Mouse (Mus musculus) liver (tissue): ENCODE measurements around the gene Rab5c.

Experiments used
- DNase-seq: peaks from one replicate; pipeline ENCODE4 v3.0.0-alpha.2; 2020; ENCODE audit warnings: mixed read lengths

The Rab5c gene

GRCm38 (mm10) chr11:100719893-100720292 is 18.1 kb downstream of the Rab5c start:
- no peak for DNase-seq

- no peak for DNase-seq
Measured at GRCm38 (mm10) chr11:100719312-100719711, 18.7 kb downstream of the Rab5c start.

- DNase-seq, result no peak
Measured at GRCm38 (mm10) chr11:100718866-100719265, 19.1 kb downstream of the Rab5c start.

GRCm38 (mm10) chr11:100718462-100718861 is 19.6 kb downstream of the Rab5c start:
- DNase-seq, result no peak

- DNase-seq, result no peak
Measured at GRCm38 (mm10) chr11:100716649-100717048, 21.4 kb downstream of the Rab5c start.

GRCm38 (mm10) chr11:100714948-100715347 is 23.1 kb downstream of the Rab5c start:
- DNase-seq, result no peak

- DNase-seq, result peak; percentile 87
Measured at GRCm38 (mm10) chr11:100714534-100714915, 23.5 kb downstream of the Rab5c start.

GRCm38 (mm10) chr11:100713735-100714533 is 24.1 kb downstream of the Rab5c start, which contains the start of gene Hspb9:
Gene Hspb9, plus strand, starts transcription at chr11:100713850.
- DNase-seq, result peak; percentile 86

- DNase-seq, result no peak
Measured at GRCm38 (mm10) chr11:100713174-100713573, 24.8 kb downstream of the Rab5c start.

GRCm38 (mm10) chr11:100711783-100712615 is 26.0 kb downstream of the Rab5c start, which contains the start of gene Kat2a:
Gene Kat2a, minus strand, starts transcription at chr11:100712465.
- DNase-seq, result peak; percentile 82

GRCm38 (mm10) chr11:100710977-100711376 is 27.0 kb downstream of the Rab5c start:
- no peak for DNase-seq

- no peak for DNase-seq
Measured at GRCm38 (mm10) chr11:100710528-100710927, 27.5 kb downstream of the Rab5c start.

- DNase-seq, result no peak
Measured at GRCm38 (mm10) chr11:100709201-100709810, 28.7 kb downstream of the Rab5c start.

GRCm38 (mm10) chr11:100705095-100705747 is 32.8 kb downstream of the Rab5c start:
- DNase-seq, result no peak

- no peak for DNase-seq
Measured at GRCm38 (mm10) chr11:100703851-100704531, 34.0 kb downstream of the Rab5c start, which contains the start of gene Dhx58. Gene Dhx58, minus strand, starts transcription at chr11:100704271.

GRCm38 (mm10) chr11:100703366-100703765 is 34.6 kb downstream of the Rab5c start:
- DNase-seq, result no peak

- DNase-seq, result no peak
Measured at GRCm38 (mm10) chr11:100702906-100703305, 35.1 kb downstream of the Rab5c start.

- DNase-seq, result peak; percentile 68
Measured at GRCm38 (mm10) chr11:100702081-100702851, 35.7 kb downstream of the Rab5c start.

- DNase-seq, result peak; percentile 84
Measured at GRCm38 (mm10) chr11:100701301-100701700, 36.7 kb downstream of the Rab5c start.

- no peak for DNase-seq
Measured at GRCm38 (mm10) chr11:100700710-100701109, 37.3 kb downstream of the Rab5c start.

GRCm38 (mm10) chr11:100697921-100698320 is 40.1 kb downstream of the Rab5c start:
- no peak for DNase-seq
